Mouse (Mus musculus): ENCODE results near the gene Podxl. TPM values are rescaled to one million over a fixed set of nuclear protein-coding genes. Genes with fewer than 3 reads are reported as not detected.

Podxl gene
- polyA plus RNA-seq, 1 experiment from 2014 or later: 17.5 TPM

DNA sequence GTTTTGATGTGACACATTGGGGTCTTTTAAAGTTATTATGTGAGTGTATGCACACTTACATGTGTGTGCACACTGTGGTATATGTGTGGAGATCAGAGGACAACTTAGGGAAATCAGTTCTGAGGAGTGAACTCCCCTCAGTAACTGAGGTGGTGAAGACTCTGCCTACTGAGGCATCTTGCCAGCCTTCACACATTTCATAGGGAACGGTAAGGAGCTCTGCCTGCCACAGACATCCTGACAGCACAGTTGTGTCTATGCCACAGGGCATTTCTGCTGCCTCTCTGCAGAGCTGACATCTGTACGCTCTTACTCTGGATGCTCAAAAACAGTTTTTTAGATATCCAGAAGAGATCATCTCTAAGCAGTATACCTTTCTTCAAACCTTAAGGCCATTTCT, 67.6 kb downstream of the Podxl start:
- no peaks in the 10 kb centered on the region for H3K4me1 ChIP-seq (replicated peaks)
- H3K27me3 ChIP-seq: no peaks in the 10 kb centered on the region
- H3K9ac ChIP-seq: no peak overlapping the region
- no peak overlapping the region for H3K4me2 ChIP-seq
- no peak for ATAC-seq (replicated peaks; ENCODE audit: insufficient number of reproducible peaks, insufficient read depth, low FRiP score, low read depth)
- no peaks in the 10 kb centered on the region for H3K9me3 ChIP-seq (replicated peaks)
- H3K36me3 ChIP-seq: peaks cover 33% of the 10 kb centered on the region
- H3K27ac ChIP-seq: no peak overlapping the region
- WGBS: 74% methylated on average over 2 of the region's 2 CpGs
- H3K4me3 ChIP-seq: no peak overlapping the region

DNA sequence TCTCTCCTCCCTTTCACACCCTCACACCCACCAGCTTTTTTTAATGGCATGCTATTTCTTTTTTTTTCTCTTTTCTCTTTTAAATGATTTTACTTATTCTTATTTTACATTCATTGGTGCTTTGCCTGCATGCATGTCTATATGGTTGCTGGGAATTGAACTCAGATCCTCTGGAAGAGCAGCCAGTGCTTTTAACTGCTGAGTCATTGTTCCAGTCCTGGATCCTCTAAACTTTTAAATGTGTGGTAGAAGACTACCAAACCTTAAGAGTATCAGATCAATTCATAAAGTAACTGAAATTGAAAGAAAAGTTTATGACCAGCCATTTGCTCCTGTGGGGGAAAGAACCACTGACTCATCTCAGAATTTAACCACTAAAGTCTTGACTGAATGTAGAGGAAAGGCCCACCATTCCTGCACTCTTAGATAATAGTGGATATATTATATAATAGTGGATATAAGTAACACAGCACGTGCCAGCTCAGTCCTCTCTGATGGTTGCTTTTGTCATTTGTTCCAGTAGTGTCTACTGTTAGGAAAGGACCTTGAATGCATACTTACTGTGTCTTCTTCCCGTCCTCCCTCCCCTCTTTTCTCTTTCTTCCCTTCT, 68.6 kb downstream of the Podxl start:
- WGBS: 76% methylated on average over 2 of the region's 2 CpGs

DNA sequence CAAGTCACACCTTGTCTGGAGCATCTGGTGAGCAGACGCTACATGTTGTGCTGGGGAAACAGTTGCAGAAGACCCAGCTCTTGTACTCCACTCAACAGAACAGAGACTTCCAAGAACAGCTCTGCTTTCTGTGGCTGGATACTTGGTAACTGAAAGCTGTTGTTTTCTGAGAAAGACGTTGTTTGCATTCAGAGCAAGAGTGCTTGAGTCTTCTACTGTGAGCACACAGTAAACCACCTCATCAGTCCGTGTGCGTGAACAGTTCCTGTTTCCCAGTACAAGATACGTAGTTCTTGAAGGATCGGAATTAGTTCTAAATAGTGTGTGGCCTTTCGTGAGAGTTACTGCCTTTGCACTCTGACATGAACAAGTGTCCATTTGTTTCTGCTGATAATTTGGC, 73.8 kb downstream of the Podxl start:
- Histone ChIP-seq H3K9ac (no peak overlapping the region), H3K4me2 (no peak overlapping the region), H3K4me1 (replicated peaks) (no peaks in the 10 kb centered on the region), H3K27me3 (no peaks in the 10 kb centered on the region), H3K27ac (no peak overlapping the region), H3K9me3 (replicated peaks) (no peaks in the 10 kb centered on the region), H3K36me3 (peaks cover 32% of the 10 kb centered on the region; the same call in 1 of the 2 replicates), H3K4me3 (no peak overlapping the region)
- 90% methylated on average over 7 of the region's 7 CpGs for WGBS
- no peak for ATAC-seq (replicated peaks; ENCODE audit: insufficient number of reproducible peaks, insufficient read depth, low FRiP score, low read depth)

More for the DNA sequence above, 68.6 kb downstream of the Podxl start:
- H3K9me3 ChIP-seq (replicated peaks): no peaks in the 10 kb centered on the region
- H3K27ac ChIP-seq: no peak overlapping the region
- no peak for ATAC-seq (replicated peaks; ENCODE audit: insufficient number of reproducible peaks, insufficient read depth, low FRiP score, low read depth)
- H3K27me3 ChIP-seq: no peaks in the 10 kb centered on the region
- H3K9ac ChIP-seq: no peak overlapping the region
- no peaks in the 10 kb centered on the region for H3K4me1 ChIP-seq (replicated peaks)
- peaks cover 31% of the 10 kb centered on the region; the same call in 1 of the 2 replicates for H3K36me3 ChIP-seq
- no peak overlapping the region for H3K4me2 ChIP-seq
- no peak overlapping the region for H3K4me3 ChIP-seq

DNA sequence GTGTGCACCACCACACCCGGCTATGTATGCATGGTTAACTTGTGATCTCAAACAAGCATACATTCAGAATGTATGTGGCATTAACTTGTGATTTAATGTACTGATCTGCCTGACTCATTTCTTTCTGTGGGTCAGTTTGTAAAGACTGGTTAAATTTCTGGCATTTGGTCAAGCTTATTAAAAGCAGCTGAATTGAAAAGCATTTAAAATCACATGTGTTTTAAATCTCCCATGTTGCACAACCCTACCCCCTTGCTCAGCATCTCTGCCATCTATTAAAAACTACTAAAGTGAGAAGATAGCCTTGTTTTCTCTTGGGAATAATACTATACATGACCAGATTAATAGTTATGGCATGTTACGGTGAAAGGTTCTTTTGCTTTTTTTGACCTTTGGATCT, 77.2 kb downstream of the Podxl start:
- no peak for ATAC-seq (replicated peaks; ENCODE audit: insufficient number of reproducible peaks, insufficient read depth, low FRiP score, low read depth)
- Histone ChIP-seq H3K36me3 (peaks cover 21% of the 10 kb centered on the region; the same call in 1 of the 2 replicates), H3K9ac (no peak overlapping the region), H3K4me2 (no peak overlapping the region), H3K27ac (no peak overlapping the region), H3K9me3 (replicated peaks) (no peaks in the 10 kb centered on the region), H3K4me3 (no peak overlapping the region), H3K4me1 (replicated peaks) (no peaks in the 10 kb centered on the region), H3K27me3 (no peaks in the 10 kb centered on the region)
- 89% methylated on average over 2 of the region's 2 CpGs for WGBS

DNA sequence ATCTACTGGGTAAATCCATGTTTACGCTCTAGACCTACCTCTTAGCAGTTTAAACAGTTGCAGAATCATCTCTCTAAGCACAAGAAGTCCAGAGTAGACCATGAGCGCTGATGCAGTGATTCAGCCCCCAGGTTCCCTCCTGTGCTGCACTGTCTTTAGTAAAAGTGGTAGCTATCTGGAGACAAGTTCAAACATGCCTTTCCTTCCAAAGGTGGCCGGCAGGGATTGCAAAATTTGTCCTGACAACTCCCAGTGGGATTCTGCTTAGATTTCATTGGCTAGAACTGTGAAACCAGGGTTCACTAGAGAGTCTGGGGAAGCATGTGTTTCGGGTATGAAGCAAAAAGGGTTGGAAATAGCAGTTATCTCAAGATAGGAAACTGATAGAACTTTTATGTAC, 83.8 kb downstream of the Podxl start:
- Histone ChIP-seq H3K27ac (no peak overlapping the region), H3K4me2 (no peak overlapping the region), H3K4me3 (no peak overlapping the region), H3K9me3 (replicated peaks) (no peaks in the 10 kb centered on the region), H3K4me1 (replicated peaks) (no peaks in the 10 kb centered on the region), H3K9ac (no peak overlapping the region), H3K27me3 (no peaks in the 10 kb centered on the region), H3K36me3 (peaks cover 16% of the 10 kb centered on the region)
- 79% methylated on average over 4 of the region's 4 CpGs for WGBS
- no peak for ATAC-seq (replicated peaks; ENCODE audit: insufficient number of reproducible peaks, insufficient read depth, low FRiP score, low read depth)

DNA sequence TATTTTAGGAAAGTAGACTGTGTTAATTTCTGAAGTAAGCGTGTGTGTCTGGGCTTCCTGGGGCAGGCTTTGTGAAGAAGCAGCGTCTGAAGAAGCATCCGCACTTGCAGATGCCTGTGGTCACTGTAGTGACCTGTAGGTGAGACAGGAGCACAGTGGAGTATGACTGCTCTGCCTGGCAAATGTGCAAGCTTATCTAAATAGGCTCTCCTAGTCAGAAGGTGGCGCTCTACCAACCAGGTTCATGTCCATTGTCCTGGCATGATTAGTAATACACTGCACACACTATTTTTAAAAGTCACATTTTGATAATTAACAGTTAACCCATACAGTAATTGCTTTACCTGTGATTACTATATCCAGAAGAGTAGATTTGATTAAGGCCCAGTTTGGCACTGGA, 85.6 kb downstream of the Podxl start:
- Histone ChIP-seq H3K36me3 (peaks cover 26% of the 10 kb centered on the region), H3K27ac (no peak overlapping the region), H3K4me1 (replicated peaks) (no peaks in the 10 kb centered on the region), H3K4me2 (no peak overlapping the region), H3K9ac (no peak overlapping the region), H3K9me3 (replicated peaks) (no peaks in the 10 kb centered on the region), H3K27me3 (no peaks in the 10 kb centered on the region), H3K4me3 (no peak overlapping the region)
- WGBS: 73% methylated on average over 4 of the region's 4 CpGs
- ATAC-seq (replicated peaks; ENCODE audit: insufficient number of reproducible peaks, insufficient read depth, low FRiP score, low read depth): no peak

Other genes starting within 250 kb of the Podxl start
- gene Mkln1, start 165.2 kb downstream of the Podxl start, polyA plus RNA-seq (2015; fragmentation: Nextera tagmentation; extraction: Ambion mirVana): 190 and 194 TPM in 2 replicates

Measured in heart, embryonic 15.5 days (tissue).